Mouse (Mus musculus) lung, adult 18-20 months (tissue): Measurements from ENCODE around the gene Dvl3.
"Not testable (repeated sequence)": the region's sequence is repeated elsewhere in the genome, so short reads cannot be mapped to it uniquely, and the experiment has no call there.

Source experiments
- DNase-seq, 2 experiments: peaks; one replicate each; pipeline ENCODE4 v3.0.0; 2022; ENCODE audit warnings: mixed read lengths in 2 of 2

Dvl3 gene

GRCm38 (mm10) chr16:20516726-20517201, at the start of gene Dvl3:
Gene Dvl3 (plus strand): TSS chr16:20516982.
- peak; percentile 92 to 94 for DNase-seq

- no peak for DNase-seq
These were observed 45.8 kb upstream of the Dvl3 start for GRCm38 (mm10) chr16:20470981-20471380.

- DNase-seq: no peak
These were observed 45.1 kb upstream of the Dvl3 start for GRCm38 (mm10) chr16:20471686-20472085.

- no peak for DNase-seq
These were observed 43.0 kb upstream of the Dvl3 start for GRCm38 (mm10) chr16:20473748-20474147.

- DNase-seq: no peak
These were observed 42.6 kb upstream of the Dvl3 start for GRCm38 (mm10) chr16:20474211-20474610.

- no peak for DNase-seq
These were observed 42.0 kb upstream of the Dvl3 start for GRCm38 (mm10) chr16:20474786-20475185.

GRCm38 (mm10) chr16:20475335-20475734, 41.4 kb upstream of the Dvl3 start:
- peak; percentile 12 to 23 for DNase-seq

GRCm38 (mm10) chr16:20476857-20477256, 39.9 kb upstream of the Dvl3 start:
- peak; percentile 84 to 86 for DNase-seq

GRCm38 (mm10) chr16:20477270-20477669, 39.5 kb upstream of the Dvl3 start:
- DNase-seq: no peak

- DNase-seq: no peak
These were observed 38.3 kb upstream of the Dvl3 start for GRCm38 (mm10) chr16:20478504-20478903.

GRCm38 (mm10) chr16:20479026-20479760, 37.6 kb upstream of the Dvl3 start:
- not testable (repeated sequence) for DNase-seq

GRCm38 (mm10) chr16:20480115-20480514, 36.7 kb upstream of the Dvl3 start:
- DNase-seq: peak in 1 of 2 experiments; percentile 36

- no peak for DNase-seq
These were observed 35.0 kb upstream of the Dvl3 start for GRCm38 (mm10) chr16:20481746-20482145.

- DNase-seq: not testable (repeated sequence)
These were observed 33.1 kb upstream of the Dvl3 start for GRCm38 (mm10) chr16:20483716-20484115.

GRCm38 (mm10) chr16:20485061-20485460, 31.7 kb upstream of the Dvl3 start:
- DNase-seq: no peak

GRCm38 (mm10) chr16:20486048-20486447, 30.7 kb upstream of the Dvl3 start:
- no peak for DNase-seq

GRCm38 (mm10) chr16:20488151-20488550, 28.6 kb upstream of the Dvl3 start:
- DNase-seq: no peak

- DNase-seq: not testable (repeated sequence)
These were observed 28.0 kb upstream of the Dvl3 start for GRCm38 (mm10) chr16:20488751-20489150.

- no peak for DNase-seq
These were observed 27.5 kb upstream of the Dvl3 start for GRCm38 (mm10) chr16:20489233-20489632.

GRCm38 (mm10) chr16:20490581-20490980, 26.2 kb upstream of the Dvl3 start:
- DNase-seq: no peak

GRCm38 (mm10) chr16:20491301-20491700, 25.5 kb upstream of the Dvl3 start:
- no peak for DNase-seq

GRCm38 (mm10) chr16:20493452-20493851, 23.3 kb upstream of the Dvl3 start:
- DNase-seq: no peak

- DNase-seq: peak; percentile 54 to 76
These were observed 19.8 kb upstream of the Dvl3 start for GRCm38 (mm10) chr16:20496671-20497600.
